Mouse (Mus musculus) frontal cortex, postnatal 36 days (tissue): ENCODE results near the gene Mccc1.

Source experiments
- DNase-seq, 2 experiments: peaks; one replicate each; pipeline ENCODE4 v3.0.0; 2022; ENCODE audit warnings: low spot score in 2 of 2

Gene Mccc1

DNA sequence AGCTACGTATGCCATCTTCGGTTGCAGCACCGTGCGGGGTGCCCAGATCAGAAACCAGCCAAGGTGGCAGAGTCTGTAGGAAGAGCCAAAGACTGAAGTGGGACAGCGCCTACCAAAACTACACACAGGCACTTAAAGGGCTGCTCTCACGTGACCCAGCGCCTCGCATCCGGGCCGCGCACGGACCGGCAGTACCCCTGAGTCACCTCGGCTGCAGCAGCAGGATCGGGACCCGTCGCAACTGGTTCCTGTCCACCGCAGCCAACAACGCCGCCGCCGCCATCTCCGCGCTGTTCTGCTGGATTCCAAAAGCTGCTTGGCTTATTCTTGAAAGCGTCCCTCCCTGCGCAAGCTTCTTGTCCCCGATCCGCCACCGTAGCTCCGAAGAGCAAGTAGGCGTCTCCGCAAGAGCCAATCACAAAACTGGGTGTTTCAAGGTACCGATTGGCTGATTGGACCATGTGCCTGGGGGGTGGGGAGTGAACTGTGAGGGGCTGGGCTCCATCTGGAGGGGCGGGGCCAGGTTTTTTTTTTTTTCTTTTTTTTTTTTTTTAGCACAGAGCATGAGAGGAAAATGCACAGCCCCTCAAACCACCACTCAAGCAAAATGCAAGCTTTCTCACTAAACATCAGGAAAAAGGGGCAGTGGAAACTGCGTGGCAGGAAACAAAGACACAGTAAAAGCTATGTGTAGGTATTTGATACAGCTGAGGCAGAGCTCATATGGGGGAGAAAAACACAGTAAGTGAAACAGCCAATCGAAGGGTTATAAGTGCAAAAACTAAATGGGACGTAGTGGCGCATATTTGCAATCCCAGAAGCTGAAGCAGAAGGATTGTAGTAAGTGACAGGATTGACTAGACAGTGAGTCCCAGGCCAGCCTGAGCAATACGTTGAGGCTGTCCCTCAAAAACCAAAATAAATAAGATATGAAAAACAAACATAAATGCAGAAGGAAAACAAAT lies at the start of gene Mccc1:
Gene Mccc1 (minus strand): TSS at position 404 of the 965 bp plus-strand sequence.
- DNase-seq: peak; percentile 97

GRCm38 (mm10) chr3:36049106-36049505 lies 48.6 kb upstream of the Mccc1 start:
- no peak for DNase-seq

DNA sequence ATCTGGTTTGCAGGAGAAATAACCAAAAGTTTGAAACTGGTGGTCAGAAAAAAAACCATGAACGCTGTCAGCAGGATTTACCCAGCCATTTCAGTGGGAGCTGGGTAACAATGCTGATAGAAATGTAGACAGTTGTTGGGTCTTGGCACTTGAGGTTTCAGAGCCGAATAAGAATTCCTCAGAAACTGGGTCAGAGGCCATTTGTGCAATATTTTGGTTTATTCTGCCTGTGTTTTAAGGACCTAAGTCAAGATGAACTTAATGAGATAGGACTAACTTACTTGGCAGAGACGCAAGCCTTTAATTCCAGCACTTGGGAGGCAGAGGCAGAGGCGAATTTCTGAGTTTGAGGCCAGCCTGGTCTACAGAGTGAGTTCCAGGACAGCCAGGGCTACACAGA lies 44.6 kb upstream of the Mccc1 start:
- DNase-seq: no peak

- no peak for DNase-seq
Measured at GRCm38 (mm10) chr3:36044520-36044919, 44.0 kb upstream of the Mccc1 start.

GRCm38 (mm10) chr3:36031740-36032510 lies 31.4 kb upstream of the Mccc1 start:
- no peak for DNase-seq

DNA sequence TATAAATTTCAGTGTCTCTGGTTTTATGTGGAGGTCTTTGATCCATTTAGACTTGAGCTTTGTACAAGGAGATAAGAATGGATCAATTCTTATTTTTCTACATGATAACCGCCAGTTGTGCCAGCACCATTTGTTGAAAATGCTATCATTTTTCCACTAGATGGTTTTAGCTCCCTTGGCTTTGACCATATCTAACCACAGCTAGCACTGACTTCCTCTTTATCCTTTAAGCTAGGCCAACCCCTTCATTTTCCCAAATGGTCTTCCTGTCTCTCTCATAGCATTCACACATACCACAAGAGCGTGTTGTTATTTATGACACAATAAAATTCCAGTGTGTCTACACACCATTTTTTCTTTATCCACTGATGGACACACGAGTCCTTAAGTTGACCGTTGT lies 29.5 kb upstream of the Mccc1 start:
- no peak for DNase-seq

GRCm38 (mm10) chr3:36025732-36026131 lies 25.3 kb upstream of the Mccc1 start:
- no peak for DNase-seq

DNA sequence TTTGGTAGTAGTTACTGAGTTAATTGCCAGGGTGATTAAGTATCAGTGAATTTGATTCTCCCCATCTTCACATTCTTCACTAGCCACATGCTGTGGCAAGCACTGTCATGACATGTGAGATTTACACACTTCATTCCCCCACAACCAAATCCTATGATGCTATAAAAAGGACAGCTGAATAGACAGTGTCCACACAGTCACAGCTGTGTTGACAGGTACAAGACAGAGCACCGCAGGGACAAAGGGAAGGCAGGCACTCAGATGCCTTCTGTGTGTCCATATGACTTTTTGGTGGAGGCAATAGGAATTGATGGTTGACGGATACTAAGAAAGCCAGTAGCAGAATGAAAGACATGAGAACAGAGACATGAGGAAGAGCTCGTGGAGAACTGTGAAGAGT lies 10.8 kb upstream of the Mccc1 start:
- no peak for DNase-seq

DNA sequence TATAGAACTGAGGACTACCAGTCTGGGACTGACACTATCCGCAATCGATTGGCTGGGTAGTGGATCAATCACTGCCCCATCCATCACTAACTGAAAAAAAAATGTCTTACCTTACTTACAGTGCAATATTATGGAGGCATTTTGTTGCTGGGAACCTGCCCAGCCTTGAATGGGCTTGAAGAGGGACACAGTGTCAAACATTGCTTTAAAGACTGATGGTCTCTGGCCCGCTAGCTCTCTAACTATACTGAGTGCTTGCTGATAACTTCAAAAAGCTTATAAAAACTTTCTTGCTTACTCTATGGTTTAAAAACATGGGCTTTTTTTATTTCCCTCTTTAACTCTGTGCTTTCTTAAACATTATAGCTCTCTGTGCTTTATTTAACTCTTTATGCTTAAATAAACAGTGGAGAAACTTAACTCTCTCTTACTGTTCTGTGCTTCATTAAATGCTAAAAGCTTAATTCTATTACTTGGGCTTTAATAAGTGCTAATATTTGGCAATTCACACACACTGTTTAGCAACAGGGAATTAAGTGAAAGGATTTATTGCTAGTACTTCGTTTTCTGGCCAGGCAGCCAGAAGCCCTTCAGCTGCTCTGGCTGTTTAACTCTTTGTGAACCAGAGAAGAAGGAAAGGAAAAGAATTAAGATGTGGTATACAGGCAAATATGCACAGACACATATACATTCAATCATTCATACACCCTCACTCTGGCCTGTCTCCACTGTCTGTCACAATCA lies 8.1 kb upstream of the Mccc1 start:
- DNase-seq: no peak

- DNase-seq: no peak
Measured at GRCm38 (mm10) chr3:36004028-36004895, 3.8 kb upstream of the Mccc1 start.

DNA sequence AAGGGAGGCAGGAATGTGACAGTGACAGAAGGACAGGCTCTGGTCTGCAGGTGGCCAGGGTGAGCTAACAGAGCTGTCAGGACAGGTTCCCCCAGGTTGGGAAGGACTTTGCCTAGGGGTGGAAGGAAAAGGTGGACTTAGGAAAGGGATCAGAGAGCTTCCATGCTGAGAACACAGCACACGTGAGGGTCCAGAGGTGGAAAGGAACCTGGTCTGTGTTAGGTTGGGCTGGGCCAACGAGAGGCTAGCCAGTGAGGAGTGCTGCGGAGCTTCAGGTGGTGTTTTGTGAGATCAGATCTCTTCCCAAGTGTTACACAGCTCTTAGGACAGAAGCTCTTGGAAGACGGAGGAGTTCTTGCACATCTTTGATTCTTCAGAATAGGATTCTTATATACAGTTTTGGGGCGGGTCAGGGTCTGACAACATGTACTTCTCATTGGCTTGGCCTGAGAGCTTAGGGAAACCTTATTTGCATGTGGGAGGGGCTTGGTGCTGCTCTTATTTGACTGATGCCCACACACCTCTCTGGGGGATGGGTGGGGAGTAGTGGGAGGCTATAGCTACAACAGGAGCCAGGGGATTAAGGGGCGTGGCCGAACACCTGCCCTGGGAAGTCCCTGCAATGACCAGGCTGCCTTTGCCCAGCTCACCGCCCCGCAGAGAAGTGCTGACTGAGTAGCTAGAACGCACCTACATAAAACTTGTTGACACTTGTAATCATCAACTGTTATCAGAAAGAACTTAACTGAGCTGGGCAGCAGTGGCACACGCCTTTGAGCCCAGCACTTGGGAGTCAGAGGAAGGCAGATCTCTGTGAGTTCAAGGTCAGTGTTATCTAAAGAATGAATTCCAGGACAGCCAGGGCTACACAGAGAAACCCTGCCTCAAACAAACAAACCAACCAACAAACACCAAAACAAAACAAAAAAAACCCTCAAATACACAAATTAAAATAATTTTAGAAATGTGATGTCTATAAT lies 5.6 kb downstream of the Mccc1 start:
- DNase-seq: no peak

- no peak for DNase-seq
Measured at GRCm38 (mm10) chr3:35990715-35991114, 9.8 kb downstream of the Mccc1 start.

GRCm38 (mm10) chr3:35988031-35988430 lies 12.4 kb downstream of the Mccc1 start:
- no peak for DNase-seq

GRCm38 (mm10) chr3:35986266-35986665 lies 14.2 kb downstream of the Mccc1 start:
- no peak for DNase-seq

GRCm38 (mm10) chr3:35973551-35973950 lies 26.9 kb downstream of the Mccc1 start:
- no peak for DNase-seq

GRCm38 (mm10) chr3:35972985-35973384 lies 27.5 kb downstream of the Mccc1 start:
- DNase-seq: peak in 1 of 2 experiments; percentile 33

DNA sequence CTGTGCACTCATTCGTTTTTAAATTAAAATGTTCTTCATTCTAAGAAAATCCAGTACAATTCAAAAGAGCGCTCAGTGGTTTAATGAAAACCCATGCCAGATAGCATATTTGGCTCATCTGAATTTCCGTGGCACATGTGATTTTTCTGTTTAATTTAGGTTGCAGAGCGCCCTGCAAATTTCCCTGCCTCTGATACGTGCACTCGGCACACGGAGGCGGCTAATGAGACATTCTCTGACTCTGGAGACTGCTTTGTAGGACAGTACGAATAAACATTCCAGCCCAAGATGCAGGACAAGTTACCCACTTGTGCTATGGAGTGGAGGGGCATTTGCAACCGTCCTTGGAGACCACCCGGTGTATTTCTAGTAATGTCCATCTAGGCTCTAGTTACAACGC lies 29.3 kb downstream of the Mccc1 start:
- no peak for DNase-seq

GRCm38 (mm10) chr3:35970441-35970840 lies 30.0 kb downstream of the Mccc1 start:
- no peak for DNase-seq

GRCm38 (mm10) chr3:35967366-35967921 lies 33.0 kb downstream of the Mccc1 start:
- no peak for DNase-seq
